Mouse (Mus musculus): ENCODE results near the gene Gm14137.

Gm14137 gene

DNA sequence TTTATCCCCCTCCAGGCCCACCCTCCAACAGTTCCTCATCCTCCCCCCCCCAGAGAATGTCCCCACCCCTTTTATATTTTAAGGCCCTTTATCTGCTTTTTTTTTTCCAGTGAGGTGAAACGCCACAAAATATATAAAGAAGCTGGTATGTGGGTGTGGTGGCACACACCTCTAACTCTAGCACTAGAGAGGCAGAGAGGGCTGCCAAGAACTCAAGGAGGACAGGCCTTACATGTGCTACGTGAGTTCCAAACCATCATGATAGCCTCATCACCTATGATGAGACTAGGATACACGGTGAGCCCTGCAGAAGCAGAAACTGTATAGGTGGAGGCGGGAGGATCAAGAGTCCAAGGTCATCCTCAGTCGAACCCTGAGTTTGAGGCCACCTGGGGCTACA lies 16.7 kb downstream of the Gm14137 start:
- no peak for DNase-seq (ENCODE audit: low read depth, low spot score)
- no peaks in the 10 kb centered on the region for H3K36me3 ChIP-seq (ENCODE audit: control insufficient read depth, insufficient read depth, low read length, poor library complexity, severe bottlenecking)
- H3K27me3 ChIP-seq (ENCODE audit: control insufficient read depth, insufficient read depth, low read length, poor library complexity, severe bottlenecking) = no peaks in the 10 kb centered on the region

DNA sequence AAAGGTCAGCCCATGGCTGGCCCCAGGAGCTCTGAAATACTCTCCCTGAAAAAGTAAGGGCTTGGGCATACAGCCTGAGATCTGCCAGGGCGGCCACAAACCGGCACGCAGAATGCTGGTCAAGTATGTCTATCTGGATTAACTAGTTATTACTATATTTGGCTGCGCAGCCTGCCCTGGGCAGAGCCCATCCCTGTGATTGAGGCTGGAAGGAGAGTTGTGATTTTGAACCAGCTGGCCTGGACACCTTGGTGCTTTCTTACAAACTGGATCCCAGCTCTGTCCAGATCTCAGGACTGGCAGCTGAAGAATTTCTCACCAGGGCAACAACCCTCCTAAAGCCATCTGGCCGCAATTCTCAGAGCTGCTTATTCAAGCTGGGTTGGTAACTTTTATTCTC lies 19.8 kb downstream of the Gm14137 start:
- DNase-seq (ENCODE audit: low read depth, low spot score) = no peak
- Histone ChIP-seq H3K36me3 (ENCODE audit: control insufficient read depth, insufficient read depth, low read length, poor library complexity, severe bottlenecking) (no peaks in the 10 kb centered on the region), H3K27me3 (ENCODE audit: control insufficient read depth, insufficient read depth, low read length, poor library complexity, severe bottlenecking) (no peaks in the 10 kb centered on the region)

DNA sequence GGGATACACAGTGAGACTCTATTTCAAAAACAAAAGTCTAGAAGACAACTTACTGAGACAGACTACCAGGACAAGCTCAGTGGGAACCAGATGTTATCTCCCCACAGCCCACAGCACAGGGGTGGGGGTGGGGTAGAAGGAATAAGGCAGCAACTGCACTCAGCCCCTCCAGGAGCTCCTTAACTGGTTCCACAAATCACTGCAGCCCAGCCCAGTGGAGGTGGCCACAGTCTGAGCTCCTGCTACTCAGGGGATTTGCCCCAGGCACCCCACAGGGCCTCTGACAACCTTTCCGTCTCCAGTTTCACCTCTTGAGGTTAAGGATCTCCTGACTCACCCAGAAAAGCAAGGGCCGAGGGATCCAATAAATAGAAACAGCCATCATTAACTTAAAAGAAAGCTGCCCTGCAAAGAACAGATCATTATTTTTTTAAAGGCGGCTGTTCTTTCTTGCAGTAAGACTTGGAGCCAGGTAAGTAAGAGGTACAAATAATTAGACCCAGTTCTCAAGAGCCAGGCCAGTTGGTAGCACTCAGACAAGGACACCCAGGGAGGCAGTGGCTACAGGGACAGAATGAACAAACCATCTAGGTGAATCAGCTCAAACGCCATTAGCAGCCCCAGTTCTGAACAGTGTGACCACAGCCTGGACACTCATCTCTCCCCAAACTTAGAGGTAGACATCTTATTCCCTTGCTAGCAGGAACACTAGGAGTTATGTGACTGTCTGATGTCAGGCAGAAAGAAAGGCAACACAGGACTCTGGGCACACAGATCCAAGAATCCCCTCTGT lies 22.2 kb downstream of the Gm14137 start:
- no peak for DNase-seq (ENCODE audit: low read depth, low spot score)
- Histone ChIP-seq H3K27me3 (ENCODE audit: control insufficient read depth, insufficient read depth, low read length, poor library complexity, severe bottlenecking) (no peaks in the 10 kb centered on the region), H3K36me3 (ENCODE audit: control insufficient read depth, insufficient read depth, low read length, poor library complexity, severe bottlenecking) (no peaks in the 10 kb centered on the region)

DNA sequence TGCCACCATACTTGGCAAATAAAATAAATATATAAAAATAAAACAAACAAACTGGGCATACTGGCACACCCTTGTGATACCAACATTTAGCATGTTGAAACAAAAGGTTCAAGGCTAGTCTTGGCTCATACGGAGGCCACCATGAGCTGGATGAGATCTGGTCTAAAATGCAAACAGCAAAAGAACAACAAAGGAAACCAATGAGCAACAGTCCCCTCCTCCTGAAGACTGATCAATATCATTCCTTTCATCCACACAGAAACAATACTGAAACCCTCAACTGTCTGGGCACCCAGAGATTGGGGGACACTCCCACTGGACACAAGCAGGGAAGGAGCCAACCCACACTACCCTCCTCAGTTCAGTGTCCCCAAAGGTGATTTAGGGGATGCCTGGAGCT lies 23.2 kb downstream of the Gm14137 start:
- Histone ChIP-seq H3K36me3 (ENCODE audit: control insufficient read depth, insufficient read depth, low read length, poor library complexity, severe bottlenecking) (no peaks in the 10 kb centered on the region), H3K27me3 (ENCODE audit: control insufficient read depth, insufficient read depth, low read length, poor library complexity, severe bottlenecking) (no peaks in the 10 kb centered on the region)
- no peak for DNase-seq (ENCODE audit: low read depth, low spot score)

DNA sequence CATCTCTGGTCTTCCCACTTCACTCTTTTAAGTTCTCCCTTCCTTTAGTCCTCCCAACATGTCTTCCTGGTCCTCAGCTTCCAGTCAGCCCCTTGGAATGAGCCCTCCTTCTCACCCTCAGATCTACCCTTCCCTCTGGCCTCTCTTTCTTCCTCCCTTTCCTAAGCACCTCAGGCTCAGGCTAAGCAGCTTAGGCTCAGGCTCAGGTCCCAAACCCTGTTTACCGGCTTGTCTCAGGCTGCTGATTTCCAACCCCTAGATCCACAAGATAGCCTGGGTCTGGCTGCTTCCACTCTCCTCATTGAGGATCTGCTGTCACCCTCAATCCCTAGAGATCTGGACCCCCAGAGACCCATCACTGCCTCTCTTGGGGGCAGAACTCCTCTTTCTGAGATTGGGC lies 23.7 kb downstream of the Gm14137 start:
- no peaks in the 10 kb centered on the region for H3K27me3 ChIP-seq (ENCODE audit: control insufficient read depth, insufficient read depth, low read length, poor library complexity, severe bottlenecking)
- no peaks in the 10 kb centered on the region for H3K36me3 ChIP-seq (ENCODE audit: control insufficient read depth, insufficient read depth, low read length, poor library complexity, severe bottlenecking)
- no peak for DNase-seq (ENCODE audit: low read depth, low spot score)

DNA sequence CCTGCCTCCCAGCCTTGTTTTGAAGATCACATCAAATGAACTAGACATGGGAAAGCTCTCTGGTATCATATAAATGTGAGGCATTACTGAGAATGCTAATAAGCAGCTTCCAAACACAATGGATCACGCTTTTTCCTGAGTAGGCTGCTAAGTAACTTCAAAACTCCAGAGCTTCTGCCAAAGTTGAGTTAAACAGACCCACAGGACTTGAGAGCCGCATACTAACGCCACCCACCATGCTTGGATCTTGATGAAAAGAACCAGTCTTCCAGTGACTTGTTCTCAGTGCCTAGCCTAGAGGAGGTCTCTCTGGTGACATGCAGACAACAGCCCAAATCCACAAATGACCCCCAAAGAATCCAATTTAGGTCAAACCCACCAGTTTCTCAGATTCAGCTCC lies 24.6 kb downstream of the Gm14137 start:
- H3K27me3 ChIP-seq (ENCODE audit: control insufficient read depth, insufficient read depth, low read length, poor library complexity, severe bottlenecking) = no peaks in the 10 kb centered on the region
- no peak for DNase-seq (ENCODE audit: low read depth, low spot score)
- H3K36me3 ChIP-seq (ENCODE audit: control insufficient read depth, insufficient read depth, low read length, poor library complexity, severe bottlenecking) = no peaks in the 10 kb centered on the region

DNA sequence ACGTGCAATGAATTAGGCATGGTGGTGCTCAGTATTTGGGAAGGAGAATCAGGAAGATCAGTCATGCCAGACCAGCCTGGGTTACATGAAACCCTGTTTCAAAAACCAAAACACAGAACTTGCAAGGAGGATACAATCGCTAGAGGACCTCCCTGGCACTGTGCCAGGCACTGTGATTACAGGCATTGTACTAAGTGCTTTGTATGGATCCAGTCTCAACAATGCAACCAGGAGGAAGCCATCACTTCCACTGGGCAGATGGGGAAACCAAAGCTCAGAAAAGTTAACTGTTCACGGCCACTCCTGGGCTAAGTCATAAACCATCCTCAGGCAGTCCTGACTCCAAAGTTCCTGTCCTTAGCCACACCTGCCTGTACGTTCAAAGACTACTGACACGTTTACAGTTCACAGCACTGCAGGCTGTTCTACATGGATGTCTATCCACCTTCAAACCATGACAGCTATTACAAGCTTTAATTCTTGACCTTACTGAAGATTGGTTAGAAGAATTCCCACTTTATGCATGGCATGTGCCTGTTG lies 28.7 kb downstream of the Gm14137 start:
- Histone ChIP-seq H3K27me3 (ENCODE audit: control insufficient read depth, insufficient read depth, low read length, poor library complexity, severe bottlenecking) (no peaks in the 10 kb centered on the region), H3K36me3 (ENCODE audit: control insufficient read depth, insufficient read depth, low read length, poor library complexity, severe bottlenecking) (no peaks in the 10 kb centered on the region)
- DNase-seq (ENCODE audit: low read depth, low spot score) = no peak

DNA sequence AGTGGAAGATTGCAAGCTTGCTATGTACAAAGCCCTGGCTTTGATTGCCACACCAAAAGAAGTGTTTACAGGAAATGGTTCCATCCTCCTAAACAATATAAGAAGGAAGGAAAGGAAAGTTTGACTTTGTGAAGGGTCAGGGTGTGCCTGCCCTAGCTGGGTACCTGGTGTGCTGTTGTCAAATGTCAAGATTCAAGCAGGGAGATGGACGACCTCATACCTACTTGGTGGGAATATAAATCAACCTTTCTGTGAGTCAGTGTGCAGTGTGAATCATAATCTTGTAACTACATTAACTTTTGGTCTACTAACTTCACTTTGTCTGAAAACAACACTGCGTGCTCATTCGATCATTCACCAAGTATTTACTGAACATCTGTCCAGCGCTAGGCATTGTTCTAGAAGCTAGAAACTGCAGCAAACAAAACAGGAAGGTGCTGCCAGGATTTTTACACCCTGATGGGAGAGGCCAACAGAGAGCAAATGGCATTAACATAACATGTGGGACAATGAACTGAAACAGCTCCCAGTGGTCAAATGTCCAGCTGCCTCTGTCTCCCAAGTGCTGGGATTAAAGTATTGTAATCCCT lies 29.7 kb downstream of the Gm14137 start:
- Histone ChIP-seq H3K27me3 (ENCODE audit: control insufficient read depth, insufficient read depth, low read length, poor library complexity, severe bottlenecking) (no peaks in the 10 kb centered on the region), H3K36me3 (ENCODE audit: control insufficient read depth, insufficient read depth, low read length, poor library complexity, severe bottlenecking) (no peaks in the 10 kb centered on the region)
- no peak for DNase-seq (ENCODE audit: low read depth, low spot score)

DNA sequence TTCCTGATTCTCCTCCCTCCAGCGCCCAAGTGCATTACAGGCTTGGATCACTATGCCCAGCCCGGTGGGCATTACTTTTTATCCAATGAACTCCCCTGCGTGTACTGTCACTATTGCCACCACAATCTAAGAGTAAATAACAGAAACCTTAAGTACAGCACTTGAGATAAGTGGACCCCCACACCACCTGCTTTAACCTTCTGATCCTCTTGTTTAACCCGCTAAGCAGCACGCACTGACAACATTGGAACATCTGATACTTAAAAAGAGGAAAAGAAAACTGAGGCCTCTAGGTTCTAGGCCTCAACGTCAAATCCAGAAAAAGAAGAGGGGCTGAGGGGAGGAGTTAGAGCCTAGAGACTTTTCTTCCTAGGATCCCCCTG lies 33.6 kb downstream of the Gm14137 start:
- no peak for DNase-seq (ENCODE audit: low read depth, low spot score)
- H3K27me3 ChIP-seq (ENCODE audit: control insufficient read depth, insufficient read depth, low read length, poor library complexity, severe bottlenecking) = no peaks in the 10 kb centered on the region
- H3K36me3 ChIP-seq (ENCODE audit: control insufficient read depth, insufficient read depth, low read length, poor library complexity, severe bottlenecking) = no peaks in the 10 kb centered on the region; the same call in 1 of the 2 replicates

DNA sequence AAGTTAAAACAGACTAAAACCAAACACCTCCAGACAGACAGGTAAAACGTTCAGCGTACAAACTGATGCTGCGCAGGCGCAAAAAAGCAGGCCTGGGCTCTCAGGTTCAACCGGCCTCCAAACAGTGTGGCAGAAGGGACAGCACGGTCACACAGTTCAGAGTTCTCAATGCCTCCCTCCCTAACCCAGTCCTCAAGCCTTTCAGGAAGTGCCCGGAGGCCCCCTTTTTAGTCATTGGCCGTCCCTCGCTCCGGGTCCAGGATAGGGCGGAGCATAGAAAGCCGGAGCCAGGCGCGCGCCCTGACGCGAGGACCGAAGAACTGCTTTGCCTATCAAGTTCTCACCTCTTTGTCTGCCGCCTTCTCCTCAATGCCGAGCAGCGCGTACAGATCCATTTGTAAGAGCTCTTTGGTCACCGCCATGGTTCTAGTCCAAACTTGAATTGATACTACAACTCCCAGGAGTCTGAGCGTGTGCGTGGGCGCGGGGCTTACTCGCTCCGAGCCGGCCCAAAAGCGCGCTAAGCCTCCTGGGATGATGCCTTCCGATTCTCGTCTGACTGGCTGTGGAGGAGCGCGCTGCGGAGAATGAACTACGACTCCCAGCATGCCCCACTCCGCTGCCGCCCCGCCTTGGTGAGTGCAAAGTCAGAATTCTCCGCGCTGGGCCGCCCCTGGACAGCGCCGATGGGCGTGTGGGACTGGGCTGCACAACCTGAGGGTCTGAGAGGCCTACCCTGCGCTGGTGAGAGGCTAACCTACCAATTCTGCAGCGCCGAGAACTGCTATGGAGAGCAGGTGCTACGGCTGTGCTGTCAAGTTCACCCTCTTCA lies 34.3 kb downstream of the Gm14137 start, which contains the start of the genes Zfyve19 and Dnajc17:
TSS of gene Zfyve19 (plus strand) at position 274 of the 832 bp plus-strand sequence.
TSS of gene Dnajc17 (minus strand) at position 452 of the 832 bp plus-strand sequence.
- peak; percentile 95 for DNase-seq (ENCODE audit: low read depth, low spot score)
- H3K27me3 ChIP-seq (ENCODE audit: control insufficient read depth, insufficient read depth, low read length, poor library complexity, severe bottlenecking) = no peaks in the 10 kb centered on the region
- H3K36me3 ChIP-seq (ENCODE audit: control insufficient read depth, insufficient read depth, low read length, poor library complexity, severe bottlenecking) = no peaks in the 10 kb centered on the region; the same call in 1 of the 2 replicates

DNA sequence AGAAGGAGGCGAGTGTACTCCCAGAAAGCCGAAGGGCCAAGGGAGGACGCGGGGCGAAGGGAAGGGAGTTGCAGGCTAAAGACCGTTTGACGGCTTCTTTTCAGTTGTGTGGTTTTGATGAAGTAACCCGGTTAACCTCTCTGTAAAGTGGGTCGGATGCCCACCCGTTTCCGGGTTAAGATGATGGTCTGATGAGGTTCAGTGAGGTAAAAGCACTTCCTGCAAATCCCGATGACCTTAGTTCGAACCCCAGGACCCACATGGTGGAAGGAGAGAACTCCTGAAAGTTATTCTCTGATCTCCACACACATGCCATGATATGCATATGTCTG lies 34.8 kb downstream of the Gm14137 start:
- Histone ChIP-seq H3K27me3 (ENCODE audit: control insufficient read depth, insufficient read depth, low read length, poor library complexity, severe bottlenecking) (no peaks in the 10 kb centered on the region), H3K36me3 (ENCODE audit: control insufficient read depth, insufficient read depth, low read length, poor library complexity, severe bottlenecking) (no peaks in the 10 kb centered on the region; the same call in 1 of the 2 replicates)

More for the DNA sequence above, 34.8 kb downstream of the Gm14137 start:
- DNase-seq (ENCODE audit: low read depth, low spot score) = no peak

Measured in splenic B cell, adult 2 months (primary cell).